Mouse (Mus musculus): ENCODE data around the gene Pde4d. TPM values are rescaled to one million over a fixed set of nuclear protein-coding genes. Genes with fewer than 3 reads are reported as not detected.

Gene Pde4d
- polyA plus RNA-seq, 1 experiment from 2014 or later = 17.7 TPM

DNA sequence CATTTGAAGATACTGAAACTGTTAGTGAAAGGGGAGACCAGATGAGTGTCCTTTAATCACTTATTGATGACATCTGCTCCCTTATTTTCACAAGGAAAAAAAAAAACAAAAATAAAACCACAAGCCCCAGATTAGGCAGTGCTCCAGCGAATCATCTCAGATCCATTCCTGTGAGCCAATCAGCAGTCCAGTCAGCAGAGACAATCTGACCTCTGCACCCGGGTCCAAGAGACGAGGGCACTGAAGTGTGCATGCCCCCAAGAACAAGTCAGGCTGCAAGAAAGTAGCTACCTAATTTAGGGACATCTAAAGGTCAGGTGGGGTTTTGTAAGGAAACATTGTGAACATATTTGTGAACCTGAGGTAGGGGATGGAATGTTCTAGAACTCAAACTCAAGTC lies 1102.1 kb downstream of the Pde4d start:
- no peaks in the 10 kb centered on the region for H3K9me3 ChIP-seq
- no peaks in the 10 kb centered on the region for H3K27me3 ChIP-seq
- H3K4me3 ChIP-seq = no peak overlapping the region
- H3K36me3 ChIP-seq = no peaks in the 10 kb centered on the region
- no peak overlapping the region for H3K4me2 ChIP-seq
- no peak for ATAC-seq (ENCODE audit: insufficient number of reproducible peaks, low FRiP score, low TSS enrichment, low read depth)
- 79% methylated on average over 3 of the region's 3 CpGs for WGBS
- no peak overlapping the region for H3K27ac ChIP-seq
- H3K9ac ChIP-seq = no peak overlapping the region
- H3K4me1 ChIP-seq = no peaks in the 10 kb centered on the region

DNA sequence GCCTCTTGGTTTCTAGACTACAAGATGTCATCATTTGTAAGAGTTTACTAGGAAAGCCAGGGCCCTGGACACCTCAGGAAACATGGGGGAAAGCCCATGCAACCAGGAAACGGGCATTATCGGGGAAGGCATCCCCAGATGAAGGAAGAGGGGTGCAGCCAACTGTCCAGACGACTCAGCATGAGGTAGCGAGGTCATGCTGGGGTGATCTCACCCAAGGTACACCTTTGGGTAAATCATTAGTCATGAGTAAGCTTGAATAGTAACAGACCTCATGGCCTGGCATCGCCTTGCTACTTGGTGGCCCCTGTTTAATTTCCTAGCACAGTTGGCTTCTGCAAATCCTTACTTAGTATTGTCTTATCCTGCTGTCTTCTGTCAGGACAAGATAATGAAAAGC lies 1105.8 kb downstream of the Pde4d start:
- Histone ChIP-seq H3K4me3 (no peak overlapping the region), H3K27me3 (no peaks in the 10 kb centered on the region), H3K36me3 (no peaks in the 10 kb centered on the region), H3K4me1 (no peaks in the 10 kb centered on the region), H3K9me3 (no peaks in the 10 kb centered on the region), H3K27ac (no peak overlapping the region), H3K9ac (no peak overlapping the region), H3K4me2 (no peak overlapping the region)
- WGBS = 85% methylated on average over 5 of the region's 5 CpGs
- no peak for ATAC-seq (ENCODE audit: insufficient number of reproducible peaks, low FRiP score, low TSS enrichment, low read depth)

DNA sequence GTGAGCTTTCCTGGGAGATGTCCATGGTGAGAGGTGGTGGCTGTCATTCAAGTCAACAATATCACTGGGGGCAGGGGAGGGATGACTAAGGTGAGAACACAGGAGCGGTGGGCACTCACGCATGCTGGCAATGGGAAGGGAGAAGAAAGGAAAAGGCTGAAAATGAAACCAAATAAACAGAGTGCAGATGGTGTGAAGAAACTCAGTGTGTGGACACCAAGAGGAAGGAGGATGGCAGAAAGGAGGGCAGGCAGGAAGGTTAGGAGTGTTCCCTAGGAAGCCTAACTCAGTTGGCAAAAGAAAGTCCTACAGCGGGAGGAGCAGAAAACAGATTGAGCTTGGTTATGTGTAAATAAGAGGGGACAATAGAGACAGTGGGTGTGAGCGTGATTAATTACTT lies 1107.1 kb downstream of the Pde4d start:
- no peak overlapping the region for H3K9ac ChIP-seq
- WGBS = 88% methylated on average over 4 of the region's 4 CpGs

DNA sequence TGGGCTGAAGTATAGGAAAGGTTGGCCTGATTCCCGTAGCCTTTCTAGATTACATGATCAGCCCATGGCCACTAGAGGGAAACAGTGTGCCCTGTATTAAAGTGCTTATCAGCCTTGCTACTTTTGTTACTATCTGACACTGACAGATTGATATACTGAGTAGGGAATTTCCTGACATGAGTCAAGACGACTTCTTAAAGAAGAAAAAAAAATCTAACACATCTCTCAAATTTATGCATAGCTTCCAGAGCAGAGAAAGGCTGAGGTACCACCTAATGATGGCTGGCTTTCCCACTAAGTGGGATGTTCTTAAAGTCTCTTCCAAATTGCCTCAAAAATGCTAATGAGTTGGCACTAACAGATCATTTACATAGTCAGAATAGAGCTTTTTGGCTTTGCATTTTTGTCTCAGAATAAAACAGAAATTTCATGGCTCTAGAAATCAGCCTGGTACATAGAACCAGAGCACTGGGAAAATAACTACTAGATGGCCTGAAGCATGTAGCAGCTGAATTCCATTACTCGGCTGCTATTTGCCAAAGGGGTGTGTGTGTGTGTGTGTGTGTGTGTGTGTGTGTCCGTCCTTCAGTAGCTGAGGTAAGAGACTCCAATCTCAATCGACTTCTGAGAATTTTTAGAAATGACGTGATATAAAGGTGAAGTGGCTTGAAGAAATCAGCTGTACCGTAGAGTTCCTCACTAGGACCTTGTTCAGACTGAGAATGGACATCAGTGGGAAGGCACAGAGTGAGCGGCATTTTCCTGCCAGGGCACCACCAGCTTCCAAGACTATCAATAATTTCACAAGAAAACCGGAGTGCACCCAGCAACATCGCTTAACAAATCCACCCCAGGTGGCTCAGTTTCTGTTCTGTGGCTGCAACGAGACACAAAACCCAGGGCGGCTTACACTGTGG lies 1108.9 kb downstream of the Pde4d start:
- Histone ChIP-seq H3K9ac (no peak overlapping the region), H3K27me3 (no peaks in the 10 kb centered on the region), H3K4me3 (no peak overlapping the region), H3K4me2 (no peak overlapping the region), H3K27ac (no peak overlapping the region), H3K9me3 (no peaks in the 10 kb centered on the region), H3K4me1 (no peaks in the 10 kb centered on the region), H3K36me3 (no peaks in the 10 kb centered on the region)
- no peak for ATAC-seq (ENCODE audit: insufficient number of reproducible peaks, low FRiP score, low TSS enrichment, low read depth)
- 72% methylated on average over 12 of the region's 12 CpGs for WGBS

More for the DNA sequence above, 1107.1 kb downstream of the Pde4d start:
- no peaks in the 10 kb centered on the region for H3K27me3 ChIP-seq
- H3K27ac ChIP-seq = no peak overlapping the region
- no peaks in the 10 kb centered on the region for H3K36me3 ChIP-seq
- H3K9me3 ChIP-seq = no peaks in the 10 kb centered on the region
- no peak for ATAC-seq (ENCODE audit: insufficient number of reproducible peaks, low FRiP score, low TSS enrichment, low read depth)
- no peaks in the 10 kb centered on the region for H3K4me1 ChIP-seq
- H3K4me2 ChIP-seq = no peak overlapping the region
- no peak overlapping the region for H3K4me3 ChIP-seq

DNA sequence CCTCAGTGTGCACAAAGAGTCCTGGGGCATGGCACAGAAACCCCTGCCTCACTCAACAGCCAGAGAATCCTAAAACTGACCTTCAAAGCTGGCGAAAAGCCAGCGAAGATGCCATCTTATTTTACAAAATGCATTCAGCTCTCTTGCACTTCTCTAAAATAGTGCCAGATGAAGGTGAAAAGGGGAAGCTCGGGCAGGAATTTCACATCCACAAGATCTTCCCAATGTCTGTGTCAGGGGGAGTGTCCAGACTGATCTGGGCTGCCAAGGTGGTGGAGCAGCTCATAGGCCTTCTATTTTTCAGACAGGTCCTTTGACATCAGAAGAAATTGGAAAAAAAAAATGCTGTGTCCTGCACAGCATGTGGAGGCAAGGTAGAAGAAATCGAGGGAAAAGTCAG lies 1110.5 kb downstream of the Pde4d start:
- H3K27me3 ChIP-seq = no peaks in the 10 kb centered on the region
- H3K36me3 ChIP-seq = no peaks in the 10 kb centered on the region
- WGBS = 85% methylated on average over 4 of the region's 4 CpGs
- H3K4me3 ChIP-seq = no peak overlapping the region
- ATAC-seq (ENCODE audit: insufficient number of reproducible peaks, low FRiP score, low TSS enrichment, low read depth) = no peak
- no peak overlapping the region for H3K4me2 ChIP-seq
- H3K9ac ChIP-seq = no peak overlapping the region
- H3K4me1 ChIP-seq = no peaks in the 10 kb centered on the region
- no peak overlapping the region for H3K27ac ChIP-seq
- no peaks in the 10 kb centered on the region for H3K9me3 ChIP-seq

DNA sequence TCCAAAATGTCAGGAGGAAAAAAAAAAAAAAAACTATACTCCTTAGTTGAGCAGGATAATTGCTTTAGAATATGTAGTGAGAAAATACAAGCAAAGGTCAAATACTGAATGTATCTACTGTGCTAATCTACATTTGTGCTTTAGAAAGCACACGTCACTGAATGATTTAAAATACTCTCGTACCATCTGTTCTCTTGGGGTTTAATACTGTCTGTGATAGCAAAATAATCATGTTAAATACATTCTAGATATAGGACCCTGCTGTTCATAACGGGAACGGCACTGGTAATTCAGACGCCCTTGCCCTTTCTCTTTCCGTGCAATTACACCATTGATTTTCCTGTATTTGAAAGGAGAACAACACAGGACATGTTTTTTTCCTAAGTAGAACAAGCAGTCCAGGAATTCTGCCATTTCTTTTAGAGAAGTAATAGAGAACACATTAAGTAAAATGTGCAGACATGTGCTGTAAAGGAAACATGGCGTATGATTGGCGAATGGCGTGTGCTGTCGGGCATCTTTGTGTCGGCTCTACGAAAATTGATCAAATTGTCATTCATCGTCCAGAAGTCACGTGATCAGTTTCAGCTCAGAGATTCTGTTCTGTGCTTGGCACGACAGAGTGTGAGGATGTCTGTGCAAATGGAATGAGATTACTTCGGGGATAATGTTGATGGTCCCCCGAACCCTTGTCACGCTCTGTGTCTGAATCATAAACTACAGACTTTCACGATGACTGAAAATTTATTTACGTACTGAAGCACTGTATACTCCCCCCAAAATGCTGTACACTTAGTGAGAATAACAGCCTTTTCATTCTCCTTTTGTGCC lies 1119.1 kb downstream of the Pde4d start:
- no peak overlapping the region for H3K4me2 ChIP-seq
- no peak overlapping the region for H3K4me3 ChIP-seq
- H3K4me1 ChIP-seq = no peaks in the 10 kb centered on the region
- H3K9ac ChIP-seq = no peak overlapping the region
- no peaks in the 10 kb centered on the region for H3K9me3 ChIP-seq
- H3K27ac ChIP-seq = no peak overlapping the region
- H3K27me3 ChIP-seq = no peaks in the 10 kb centered on the region
- no peaks in the 10 kb centered on the region for H3K36me3 ChIP-seq
- 89% methylated on average over 20 of the region's 20 CpGs for WGBS
- ATAC-seq (ENCODE audit: insufficient number of reproducible peaks, low FRiP score, low TSS enrichment, low read depth) = no peak

DNA sequence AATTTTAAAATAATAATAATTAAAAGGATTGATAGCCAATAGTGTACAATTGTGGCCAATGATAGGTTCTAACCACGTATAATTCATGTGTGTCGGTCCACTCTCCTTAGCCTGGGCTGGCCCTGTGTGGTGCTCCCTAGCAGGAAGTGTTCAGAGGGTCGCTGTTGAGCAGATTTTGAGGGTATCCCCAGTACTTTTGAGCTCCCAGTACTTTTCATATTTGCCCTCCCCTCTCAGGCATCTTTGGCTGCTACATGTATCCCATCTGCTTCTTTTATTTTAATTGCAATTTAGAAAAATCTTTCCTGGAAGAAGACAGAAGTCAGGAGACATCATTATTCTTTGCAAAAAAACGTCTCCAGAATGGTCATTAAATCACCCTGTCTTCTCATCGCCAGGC lies 1119.7 kb downstream of the Pde4d start:
- no peak overlapping the region for H3K4me2 ChIP-seq
- H3K27me3 ChIP-seq = no peaks in the 10 kb centered on the region
- H3K27ac ChIP-seq = no peak overlapping the region
- no peaks in the 10 kb centered on the region for H3K9me3 ChIP-seq
- no peak overlapping the region for H3K9ac ChIP-seq
- 77% methylated on average over 5 of the region's 5 CpGs for WGBS
- no peak for ATAC-seq (ENCODE audit: insufficient number of reproducible peaks, low FRiP score, low TSS enrichment, low read depth)
- no peaks in the 10 kb centered on the region for H3K4me1 ChIP-seq
- no peak overlapping the region for H3K4me3 ChIP-seq
- H3K36me3 ChIP-seq = no peaks in the 10 kb centered on the region

DNA sequence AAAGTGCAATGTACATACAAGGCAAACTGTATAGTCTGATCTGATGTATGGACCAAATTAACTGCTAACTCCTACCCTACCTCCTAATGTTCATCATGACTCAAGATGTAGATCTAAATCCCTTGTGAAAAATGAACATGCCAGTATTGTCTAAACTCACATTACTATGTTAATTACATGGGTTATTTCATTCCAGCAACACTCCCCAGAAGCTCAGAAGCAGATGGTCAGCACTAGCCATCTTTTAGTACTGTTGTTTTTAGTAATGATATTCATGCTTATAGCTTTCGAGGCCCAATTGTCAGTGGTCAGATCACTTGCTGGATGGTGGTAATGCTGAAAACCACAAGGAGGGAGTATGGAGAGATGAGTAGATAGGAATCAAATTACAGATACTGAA lies 1127.0 kb downstream of the Pde4d start:
- Histone ChIP-seq H3K9me3 (no peaks in the 10 kb centered on the region), H3K9ac (no peak overlapping the region), H3K27me3 (no peaks in the 10 kb centered on the region), H3K36me3 (no peaks in the 10 kb centered on the region), H3K4me3 (no peak overlapping the region), H3K4me2 (no peak overlapping the region), H3K27ac (no peak overlapping the region), H3K4me1 (no peaks in the 10 kb centered on the region)
- ATAC-seq (ENCODE audit: insufficient number of reproducible peaks, low FRiP score, low TSS enrichment, low read depth) = no peak
- 67% methylated on average over 1 of the region's 1 CpGs for WGBS

DNA sequence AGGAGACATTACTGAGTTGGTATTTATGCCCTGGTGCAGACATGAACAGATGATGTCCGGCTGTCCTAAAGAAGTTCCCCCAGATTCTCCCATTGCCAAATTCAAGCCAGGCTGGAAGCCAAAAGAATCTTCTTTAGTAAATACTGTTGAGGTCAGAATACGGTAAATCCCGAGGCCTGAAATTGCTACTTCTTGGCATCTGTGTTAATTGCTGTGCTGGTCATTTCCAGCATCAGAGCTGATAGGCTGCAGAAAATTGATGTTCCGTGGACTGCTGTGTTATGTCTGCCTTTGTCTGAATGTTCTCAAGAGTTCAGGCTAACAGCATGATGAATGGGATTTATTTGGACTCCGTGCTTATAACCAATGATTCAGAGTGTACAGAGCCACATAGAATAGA lies 1127.7 kb downstream of the Pde4d start:
- Histone ChIP-seq H3K36me3 (no peaks in the 10 kb centered on the region), H3K4me3 (no peak overlapping the region), H3K27ac (no peak overlapping the region), H3K9ac (no peak overlapping the region), H3K27me3 (no peaks in the 10 kb centered on the region), H3K4me2 (no peak overlapping the region), H3K9me3 (no peaks in the 10 kb centered on the region), H3K4me1 (no peaks in the 10 kb centered on the region)
- no peak for ATAC-seq (ENCODE audit: insufficient number of reproducible peaks, low FRiP score, low TSS enrichment, low read depth)
- 70% methylated on average over 5 of the region's 5 CpGs for WGBS

DNA sequence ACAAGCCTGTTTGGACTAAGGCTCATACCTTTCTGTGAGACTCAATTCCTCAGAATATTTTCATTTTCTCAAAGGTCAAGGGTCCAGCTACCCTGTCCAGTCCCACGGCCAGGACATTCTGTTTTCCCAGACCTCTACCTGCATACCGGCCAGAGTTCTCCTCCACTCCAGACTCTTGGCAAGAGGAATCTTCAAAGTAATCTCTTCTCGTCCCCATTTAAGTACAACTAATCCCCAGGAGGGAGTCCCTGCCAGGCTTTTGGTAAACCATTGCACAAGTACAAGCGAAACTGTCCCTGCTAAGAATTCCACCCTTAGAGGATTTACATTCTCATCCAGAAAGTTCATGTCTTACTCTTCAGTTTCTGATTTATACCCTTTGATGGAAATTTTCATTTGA lies 1128.2 kb downstream of the Pde4d start:
- WGBS = 78% methylated on average over 4 of the region's 4 CpGs
- Histone ChIP-seq H3K4me3 (no peak overlapping the region), H3K9ac (no peak overlapping the region), H3K27ac (no peak overlapping the region), H3K4me1 (no peaks in the 10 kb centered on the region), H3K36me3 (no peaks in the 10 kb centered on the region), H3K9me3 (no peaks in the 10 kb centered on the region), H3K4me2 (no peak overlapping the region), H3K27me3 (no peaks in the 10 kb centered on the region)
- ATAC-seq (ENCODE audit: insufficient number of reproducible peaks, low FRiP score, low TSS enrichment, low read depth) = no peak

DNA sequence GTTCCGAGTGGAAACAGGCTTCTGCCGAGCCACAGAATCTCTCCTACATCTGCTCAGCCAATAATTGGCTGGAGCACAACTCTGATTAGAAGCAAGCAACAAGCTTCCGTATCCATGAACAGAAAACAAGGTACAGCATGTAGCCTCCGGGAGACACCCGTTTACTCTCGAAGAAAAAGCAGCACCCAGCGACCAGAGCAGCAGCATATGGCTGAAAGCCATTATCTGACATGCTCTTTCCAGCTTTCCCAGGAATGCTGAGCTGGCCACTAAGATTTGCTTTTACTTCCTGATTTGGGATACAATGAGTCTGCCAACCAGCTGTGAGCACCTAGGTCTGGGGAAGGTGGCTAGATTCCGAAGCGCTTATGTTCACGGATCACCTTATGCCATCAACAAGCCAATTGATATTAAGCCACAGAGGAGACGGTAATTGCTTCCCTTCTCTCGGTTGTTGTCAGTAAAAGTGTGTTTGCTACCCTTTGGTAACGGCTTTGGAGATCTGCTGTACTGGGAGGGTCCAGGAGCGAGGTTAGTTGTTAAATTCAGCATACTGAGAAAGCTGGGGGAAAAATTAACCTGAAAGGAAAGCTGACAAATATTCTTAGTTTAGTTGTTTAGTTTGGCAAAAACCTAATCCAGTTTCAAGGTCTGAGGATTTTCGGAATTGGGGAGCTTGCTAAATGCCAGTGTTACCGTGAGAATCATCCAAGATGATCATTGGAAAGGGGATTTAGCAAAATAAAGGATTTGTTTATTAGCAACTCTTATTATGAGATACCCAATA lies 1131.7 kb downstream of the Pde4d start:
- H3K27ac ChIP-seq = no peak overlapping the region
- WGBS = 56% methylated on average over 16 of the region's 16 CpGs
- no peaks in the 10 kb centered on the region for H3K9me3 ChIP-seq
- no peak overlapping the region for H3K9ac ChIP-seq
- H3K4me3 ChIP-seq = no peak overlapping the region
- H3K4me1 ChIP-seq = no peaks in the 10 kb centered on the region
- ATAC-seq (ENCODE audit: insufficient number of reproducible peaks, low FRiP score, low TSS enrichment, low read depth) = no peak
- no peaks in the 10 kb centered on the region for H3K36me3 ChIP-seq
- no peak overlapping the region for H3K4me2 ChIP-seq
- no peaks in the 10 kb centered on the region for H3K27me3 ChIP-seq

DNA sequence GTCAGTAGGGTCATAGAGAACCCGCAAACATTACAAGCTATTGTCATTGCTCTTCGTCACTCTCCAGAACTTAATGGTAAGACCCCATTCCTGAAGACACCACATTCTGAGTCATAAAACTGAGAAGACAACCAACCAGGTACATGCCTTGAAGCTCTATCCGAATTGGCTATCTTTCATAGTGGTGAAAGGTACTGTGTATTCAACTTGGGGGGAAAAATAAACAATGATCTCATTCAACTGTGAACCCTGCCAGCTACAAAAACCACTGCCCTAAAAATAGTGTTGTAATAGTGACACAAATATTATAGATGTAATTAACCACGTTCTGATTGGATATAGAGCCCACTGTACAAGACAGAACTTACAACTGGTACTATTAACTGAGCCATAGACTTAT lies 1140.3 kb downstream of the Pde4d start:
- Histone ChIP-seq H3K4me3 (no peak overlapping the region), H3K9ac (no peak overlapping the region), H3K27me3 (no peaks in the 10 kb centered on the region), H3K36me3 (no peaks in the 10 kb centered on the region), H3K4me2 (no peak overlapping the region), H3K27ac (no peak overlapping the region), H3K9me3 (no peaks in the 10 kb centered on the region), H3K4me1 (no peaks in the 10 kb centered on the region)
- no peak for ATAC-seq (ENCODE audit: insufficient number of reproducible peaks, low FRiP score, low TSS enrichment, low read depth)
- 81% methylated on average over 4 of the region's 4 CpGs for whole genome bisulfite sequencing
